Mouse (Mus musculus) forebrain, embryonic 11.5 days (tissue): ENCODE results near the gene Mark3. TPM values are rescaled to one million over a fixed set of nuclear protein-coding genes. Genes with fewer than 3 reads are reported as not detected.

Source experiments
- ATAC-seq: fragments of 200-750 bp; cut with Nextera tagmentation; replicated peaks from 2 replicates; pipeline ENCODE4 v1.8.0; 2017; ENCODE audit warnings: moderate TSS enrichment; ENCODE audit not compliant: low FRiP score
- DNase-seq: peaks from one replicate; pipeline ENCODE4 v3.0.0-alpha.2; 2017; ENCODE audit warnings: low spot score
- H3K27ac ChIP-seq: fragments of 300-500 bp; sonication (generic); 2 replicates; pipeline ENCODE4 v1.5.1; 2014; ENCODE audit warnings: low read depth, low read length
- H3K27me3 ChIP-seq: fragments of 300-500 bp; sonication (generic); 2 replicates; pipeline ENCODE4 v1.6.1; 2014; ENCODE audit warnings: mild to moderate bottlenecking, low read length, mixed read lengths; ENCODE audit not compliant: control insufficient read depth, insufficient read depth
- H3K36me3 ChIP-seq: fragments of 300-500 bp; sonication (generic); 2 replicates; pipeline ENCODE4 v1.6.1; 2014; ENCODE audit warnings: mild to moderate bottlenecking, low read length, moderate library complexity, mixed read lengths; ENCODE audit not compliant: control insufficient read depth, insufficient read depth
- H3K4me1 ChIP-seq: fragments of 300-500 bp; sonication (generic); replicated peaks from 2 replicates; pipeline ENCODE4 v1.6.1; 2014; ENCODE audit warnings: low read length, mixed read lengths; ENCODE audit not compliant: control insufficient read depth, insufficient read depth
- H3K4me2 ChIP-seq: fragments of 300-500 bp; sonication (generic); 2 replicates; pipeline ENCODE4 v1.6.1; 2014; ENCODE audit warnings: low read depth, mild to moderate bottlenecking, low read length, moderate library complexity, mixed read lengths; ENCODE audit not compliant: severe bottlenecking
- H3K4me3 ChIP-seq: fragments of 300-500 bp; sonication (generic); 2 replicates; pipeline ENCODE4 v1.5.1; 2014; ENCODE audit warnings: low read depth, low read length
- H3K9ac ChIP-seq: fragments of 300-500 bp; sonication (generic); 2 replicates; pipeline ENCODE4 v1.6.1; 2014; ENCODE audit warnings: low read length
- H3K9me3 ChIP-seq: fragments of 300-500 bp; sonication (generic); 2 replicates; pipeline ENCODE4 v1.6.1; 2016; ENCODE audit warnings: low read length, mixed read lengths; ENCODE audit not compliant: control insufficient read depth
- WGBS: fragments of 180-500 bp; shearing (Covaris S2); extraction: QIAGEN DNeasy Blood & Tissue Kit; methylation state at CpG from one replicate; pipeline ENCODE4 v1.1.7; 2014; 5-methylcytosine and 5-hydroxymethylcytosine counted together
- polyA plus RNA-seq: library from polyadenylated mRNA; unstranded; fragments of >200 nt; fragmentation: Nextera tagmentation; extraction: Ambion mirVana; gene quantifications from 2 replicates; pipeline ENCODE4 v1.2.1, GENCODE M21; 2014

The Mark3 gene
- polyA plus RNA-seq, 1 experiment from 2014 or later = 69.1 TPM

DNA sequence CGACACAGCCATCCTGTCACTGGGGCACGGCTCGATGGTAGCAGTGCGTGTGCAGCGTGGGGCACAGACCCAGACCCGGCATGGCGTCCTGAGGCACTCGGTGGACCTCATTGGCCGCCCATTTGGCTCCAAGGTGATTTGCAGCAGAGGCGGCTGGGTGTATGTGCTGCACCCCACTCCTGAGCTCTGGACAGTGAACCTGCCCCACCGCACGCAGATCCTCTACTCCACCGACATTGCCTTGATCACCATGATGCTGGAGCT lies 104.3 kb downstream of the Mark3 start:
- peak overlapping the region; percentile 98 for H3K4me2 ChIP-seq
- peaks cover 2% of the 10 kb centered on the region; the same call in 1 of the 2 replicates for H3K27me3 ChIP-seq
- no peak for DNase-seq
- H3K9ac ChIP-seq = peak overlapping the region; percentile 73
- H3K4me1 ChIP-seq = peaks cover 14% of the 10 kb centered on the region; the same call in 1 of the 2 replicates
- WGBS = 5% methylated on average over 13 of the region's 13 CpGs
- no peaks in the 10 kb centered on the region; the same call in 1 of the 2 replicates for H3K36me3 ChIP-seq
- peak overlapping the region; percentile 91 for H3K4me3 ChIP-seq
- H3K27ac ChIP-seq = no peak overlapping the region
- ATAC-seq = no peak
- no peaks in the 10 kb centered on the region; the same call in 1 of the 2 replicates for H3K9me3 ChIP-seq

DNA sequence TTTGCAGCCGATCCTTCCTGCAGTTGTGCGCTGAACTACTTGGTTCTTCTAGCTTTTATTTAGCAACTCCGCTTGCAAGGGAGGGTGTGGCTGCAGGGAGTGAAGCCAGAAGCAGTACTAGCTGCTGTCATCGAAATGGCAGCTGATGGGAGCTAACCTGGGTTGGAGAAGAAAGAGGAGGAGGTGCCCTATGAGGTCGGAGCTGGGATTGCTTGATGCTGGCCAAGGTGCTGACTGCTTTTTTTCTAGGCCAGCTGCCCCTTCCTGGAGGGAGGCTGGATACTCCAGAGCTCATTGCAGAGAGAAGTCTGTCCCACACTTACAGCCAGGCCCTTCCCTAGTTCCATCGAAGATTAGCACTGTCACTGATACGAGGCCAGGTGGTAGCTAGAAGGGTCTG lies 104.7 kb downstream of the Mark3 start:
- Histone ChIP-seq H3K4me1 (peaks cover 14% of the 10 kb centered on the region; the same call in 1 of the 2 replicates), H3K27ac (no peak overlapping the region), H3K36me3 (no peaks in the 10 kb centered on the region; the same call in 1 of the 2 replicates), H3K9ac (peak overlapping the region; percentile 73), H3K4me2 (peak overlapping the region; percentile 98), H3K27me3 (peaks cover 2% of the 10 kb centered on the region; the same call in 1 of the 2 replicates), H3K9me3 (no peaks in the 10 kb centered on the region; the same call in 1 of the 2 replicates), H3K4me3 (peak overlapping the region; percentile 91)
- DNase-seq = no peak
- ATAC-seq = no peak
- 61% methylated on average over 7 of the region's 7 CpGs for WGBS

DNA sequence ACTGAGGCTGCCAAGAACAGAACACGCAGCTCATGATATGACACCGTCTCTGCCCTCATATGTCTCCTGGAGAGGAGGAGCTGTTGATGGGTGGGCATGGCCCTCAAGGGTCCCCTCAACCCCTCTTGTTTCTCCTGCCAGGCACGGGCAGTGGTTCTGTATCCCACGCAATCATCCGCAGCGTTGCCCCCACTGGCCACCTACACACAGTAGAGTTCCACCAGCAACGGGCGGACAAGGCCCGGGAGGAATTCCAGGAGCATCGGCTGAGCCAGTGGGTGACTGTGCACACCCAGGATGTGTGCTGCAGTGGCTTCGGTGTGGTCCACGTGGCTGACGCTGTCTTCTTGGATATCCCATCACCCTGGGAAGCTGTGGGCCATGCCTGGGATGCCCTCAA lies 106.3 kb downstream of the Mark3 start:
- Histone ChIP-seq H3K4me1 (peaks cover 14% of the 10 kb centered on the region; the same call in 1 of the 2 replicates), H3K9me3 (no peaks in the 10 kb centered on the region; the same call in 1 of the 2 replicates), H3K9ac (no peak overlapping the region), H3K27ac (no peak overlapping the region), H3K27me3 (peaks cover 2% of the 10 kb centered on the region; the same call in 1 of the 2 replicates), H3K36me3 (no peaks in the 10 kb centered on the region; the same call in 1 of the 2 replicates), H3K4me3 (no peak overlapping the region), H3K4me2 (no peak overlapping the region)
- DNase-seq = no peak
- WGBS = 92% methylated on average over 13 of the region's 13 CpGs
- no peak for ATAC-seq

DNA sequence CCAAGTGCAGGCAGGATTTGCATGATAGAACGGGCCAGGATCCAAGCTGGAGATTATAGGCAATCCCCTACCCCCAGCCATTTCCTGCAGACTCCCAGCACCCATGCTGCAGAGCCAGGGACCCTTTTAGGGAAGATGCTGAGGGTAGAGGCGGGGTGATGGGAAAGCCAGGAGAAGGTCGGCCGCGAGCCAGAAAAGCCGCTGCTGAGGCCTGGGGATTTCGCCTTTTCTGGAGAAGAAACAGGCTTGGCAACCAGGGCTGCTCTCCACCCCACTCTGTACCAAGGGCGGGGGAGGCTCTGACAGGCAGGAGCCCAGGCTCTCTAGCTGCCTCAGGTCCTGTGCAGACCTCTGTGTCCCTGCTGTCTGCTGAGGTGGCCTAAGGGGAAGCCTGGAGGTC lies 107.0 kb downstream of the Mark3 start:
- 92% methylated on average over 8 of the region's 8 CpGs for WGBS
- Histone ChIP-seq H3K27me3 (peaks cover under 1% of the 10 kb centered on the region; the same call in 1 of the 2 replicates), H3K4me1 (peaks cover 14% of the 10 kb centered on the region; the same call in 1 of the 2 replicates), H3K27ac (no peak overlapping the region), H3K4me3 (no peak overlapping the region), H3K9me3 (no peaks in the 10 kb centered on the region; the same call in 1 of the 2 replicates), H3K9ac (no peak overlapping the region), H3K36me3 (no peaks in the 10 kb centered on the region; the same call in 1 of the 2 replicates), H3K4me2 (no peak overlapping the region)
- DNase-seq = no peak
- ATAC-seq = no peak

DNA sequence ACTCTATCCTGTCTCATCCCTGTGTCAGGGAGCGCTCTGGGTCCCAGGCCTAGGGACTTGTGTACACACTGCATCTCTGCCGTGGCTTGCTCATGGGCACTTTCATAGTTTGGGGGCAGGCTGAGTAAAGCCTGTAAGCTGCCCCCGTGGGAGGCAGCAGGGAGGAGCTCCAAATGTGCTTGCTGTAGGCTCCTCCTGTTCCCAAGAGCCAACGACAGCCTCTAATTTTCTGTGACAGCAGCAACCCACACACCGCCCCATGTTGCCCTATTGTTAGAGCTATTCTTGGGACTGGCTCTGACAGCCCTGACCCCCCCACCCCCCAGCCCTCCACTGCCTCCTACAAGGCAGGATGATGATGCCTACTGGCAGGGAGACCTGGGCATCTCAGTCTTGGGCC lies 107.7 kb downstream of the Mark3 start:
- Histone ChIP-seq H3K4me1 (peaks cover 14% of the 10 kb centered on the region; the same call in 1 of the 2 replicates), H3K27ac (no peak overlapping the region), H3K9ac (no peak overlapping the region), H3K27me3 (no peaks in the 10 kb centered on the region), H3K36me3 (no peaks in the 10 kb centered on the region; the same call in 1 of the 2 replicates), H3K9me3 (no peaks in the 10 kb centered on the region; the same call in 1 of the 2 replicates), H3K4me2 (no peak overlapping the region), H3K4me3 (no peak overlapping the region)
- ATAC-seq (no peak), DNase-seq (no peak)
- WGBS = 88% methylated on average over 5 of the region's 5 CpGs

DNA sequence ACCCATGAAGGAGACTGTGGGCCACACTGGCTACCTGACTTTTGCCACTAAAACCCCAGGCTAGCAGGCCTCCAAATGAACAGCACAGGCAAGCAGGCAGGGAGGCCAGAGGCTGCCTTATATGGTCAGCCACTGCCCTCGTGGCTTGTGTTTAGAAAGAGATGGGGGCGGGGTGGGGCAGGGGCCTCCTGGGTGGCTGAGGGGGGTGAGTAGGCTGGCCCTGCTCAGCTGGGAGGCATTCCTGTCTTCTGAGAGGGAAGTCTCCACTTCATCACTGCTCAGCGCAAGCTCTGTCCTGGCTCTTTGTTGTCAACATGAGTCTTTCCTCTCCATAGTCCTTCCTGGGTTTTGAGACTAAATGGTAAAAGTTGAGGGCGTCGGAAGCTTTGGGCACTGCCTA lies 108.5 kb downstream of the Mark3 start:
- Histone ChIP-seq H3K36me3 (no peaks in the 10 kb centered on the region; the same call in 1 of the 2 replicates), H3K4me2 (no peak overlapping the region), H3K9ac (no peak overlapping the region), H3K9me3 (no peaks in the 10 kb centered on the region; the same call in 1 of the 2 replicates), H3K4me3 (no peak overlapping the region), H3K4me1 (peaks cover 15% of the 10 kb centered on the region), H3K27ac (no peak overlapping the region), H3K27me3 (no peaks in the 10 kb centered on the region)
- WGBS = 71% methylated on average over 5 of the region's 5 CpGs
- DNase-seq (no peak), ATAC-seq (no peak)

DNA sequence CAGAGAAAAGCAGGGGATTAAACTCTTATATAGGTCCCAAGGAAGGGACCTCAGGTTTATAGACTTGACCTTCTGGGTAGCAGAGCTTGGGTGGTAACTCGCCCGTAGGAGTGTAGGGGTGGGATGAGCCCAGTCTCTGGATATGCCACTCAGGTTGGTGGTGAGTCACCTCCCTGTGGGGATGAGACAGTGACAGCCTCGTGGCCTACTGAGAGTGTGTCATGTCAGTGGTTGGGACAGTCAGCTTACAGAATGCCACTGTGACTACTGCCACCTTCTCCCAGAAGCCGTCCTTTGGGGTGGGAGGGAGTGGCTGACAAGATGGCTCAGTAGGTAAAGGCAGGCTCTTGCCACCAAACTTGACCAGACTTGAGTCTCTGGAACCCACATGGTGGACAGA lies 112.1 kb downstream of the Mark3 start:
- Histone ChIP-seq H3K36me3 (no peaks in the 10 kb centered on the region; the same call in 1 of the 2 replicates), H3K9ac (no peak overlapping the region), H3K4me3 (no peak overlapping the region), H3K4me2 (no peak overlapping the region), H3K27me3 (no peaks in the 10 kb centered on the region), H3K4me1 (peaks cover 19% of the 10 kb centered on the region), H3K9me3 (no peaks in the 10 kb centered on the region), H3K27ac (0 out of 2 replicates have a peak overlapping the region, but pooled peaks have one; percentile 18)
- WGBS = 86% methylated on average over 4 of the region's 4 CpGs
- DNase-seq (no peak), ATAC-seq (no peak)

DNA sequence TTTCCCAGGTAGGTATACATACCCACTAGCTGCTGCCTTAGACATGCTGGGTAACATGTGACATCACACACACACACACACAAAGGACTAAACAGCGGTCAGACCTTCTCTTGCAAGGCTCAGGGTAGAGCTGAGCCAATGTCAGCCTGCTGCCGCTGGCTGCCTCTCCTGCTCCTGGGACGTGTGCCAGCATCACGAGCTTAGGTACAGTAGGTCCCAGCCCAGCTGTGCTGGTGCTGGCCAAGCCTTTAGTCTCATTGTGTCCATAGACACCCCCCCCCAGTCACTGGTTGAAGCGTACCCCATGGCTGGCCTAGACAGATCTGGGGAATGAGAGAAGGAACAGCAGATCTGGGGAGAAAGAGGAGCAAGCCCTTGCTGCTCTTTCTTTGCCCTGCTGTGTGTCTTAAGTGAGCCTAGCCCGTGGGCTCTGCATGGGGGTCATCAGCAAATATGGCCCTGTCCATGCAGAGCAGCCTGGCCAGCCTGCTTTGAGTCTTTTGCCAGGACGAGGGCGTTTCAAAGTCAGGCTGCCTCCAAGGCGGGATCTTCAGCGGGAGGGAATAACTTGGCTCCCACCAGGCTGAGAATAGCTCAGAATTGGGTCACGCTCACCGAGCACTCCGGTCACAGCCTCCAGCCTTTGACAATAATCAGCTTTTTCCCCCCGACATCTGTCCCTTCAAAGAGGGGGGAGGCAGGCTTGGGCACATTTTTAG lies 113.2 kb downstream of the Mark3 start:
- Histone ChIP-seq H3K27ac (peak overlapping the region; percentile 68; the same call in 1 of the 2 replicates), H3K9me3 (no peaks in the 10 kb centered on the region), H3K4me1 (peaks cover 28% of the 10 kb centered on the region), H3K4me2 (no peak overlapping the region), H3K27me3 (no peaks in the 10 kb centered on the region), H3K36me3 (no peaks in the 10 kb centered on the region; the same call in 1 of the 2 replicates), H3K9ac (peak overlapping the region; percentile 52), H3K4me3 (no peak overlapping the region)
- DNase-seq = no peak
- 34% methylated on average over 14 of the region's 14 CpGs for WGBS
- ATAC-seq = 0 out of 2 replicates have a peak, but pooled peaks have one; percentile 22
